Mouse (Mus musculus) heart, embryonic 10.5 days (tissue): Measurements from ENCODE around the gene Neurl4. TPM values are rescaled to one million over a fixed set of nuclear protein-coding genes. Genes with fewer than 3 reads are reported as not detected.

Source experiments
- DNase-seq: peaks from one replicate; pipeline ENCODE4 v3.0.0-alpha.2; 2017; ENCODE audit warnings: low spot score
- H3K27ac ChIP-seq: fragments of 300-500 bp; sonication (generic); 2 replicates; pipeline ENCODE4 v1.5.1; 2016; ENCODE audit warnings: mild to moderate bottlenecking
- H3K27me3 ChIP-seq: fragments of 300-500 bp; sonication (generic); 2 replicates; pipeline ENCODE4 v1.6.1; 2016; ENCODE audit warnings: mild to moderate bottlenecking; ENCODE audit not compliant: poor library complexity, insufficient read depth, severe bottlenecking
- H3K36me3 ChIP-seq: fragments of 300-500 bp; sonication (generic); 2 replicates; pipeline ENCODE4 v1.6.1; 2016; ENCODE audit warnings: mild to moderate bottlenecking, moderate library complexity
- H3K4me1 ChIP-seq: fragments of 300-500 bp; sonication (generic); 2 replicates; pipeline ENCODE4 v1.6.1; 2016; ENCODE audit warnings: mild to moderate bottlenecking
- H3K4me3 ChIP-seq: fragments of 300-500 bp; sonication (generic); 2 replicates; pipeline ENCODE4 v1.5.1; 2016; ENCODE audit warnings: mild to moderate bottlenecking, moderate library complexity
- H3K9me3 ChIP-seq: fragments of 300-500 bp; sonication (generic); 2 replicates; pipeline ENCODE4 v1.6.1; 2016; ENCODE audit warnings: mild to moderate bottlenecking, moderate library complexity
- WGBS: fragments of 180-500 bp; shearing (Covaris S2); methylation state at CpG from one replicate; pipeline ENCODE4 v1.1.7; 2016; 5-methylcytosine and 5-hydroxymethylcytosine counted together
- polyA plus RNA-seq: library from polyadenylated mRNA; unstranded; fragments of >200 nt; fragmentation: Nextera tagmentation; extraction: Ambion mirVana; gene quantifications from 2 replicates; pipeline ENCODE4 v1.2.1, GENCODE M21; 2016

Gene Neurl4
- polyA plus RNA-seq, 1 experiment from 2014 or later: 12.7 TPM

DNA sequence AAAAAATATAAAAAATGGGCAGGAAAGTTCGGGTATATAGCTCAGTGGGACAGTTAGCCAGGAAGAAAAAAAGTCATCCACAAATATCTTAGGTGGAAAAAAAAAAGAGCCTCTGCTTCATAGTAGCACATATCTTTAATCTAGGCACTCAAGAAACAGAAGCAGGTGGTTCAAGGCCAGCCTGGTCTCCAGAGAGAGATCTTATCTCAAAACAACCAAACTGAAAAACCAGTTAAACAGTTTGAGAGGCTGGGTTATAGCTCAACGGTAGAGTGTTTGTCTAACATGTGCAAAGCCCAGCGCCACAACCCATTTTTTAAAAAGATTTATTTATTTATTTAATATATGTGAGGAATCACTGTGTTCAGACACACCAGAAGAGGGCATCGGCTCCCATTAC lies 32.2 kb downstream of the Neurl4 start:
- 71% methylated on average over 4 of the region's 4 CpGs for WGBS
- peaks cover 32% of the 10 kb centered on the region for H3K27me3 ChIP-seq
- H3K9me3 ChIP-seq: no peaks in the 10 kb centered on the region

DNA sequence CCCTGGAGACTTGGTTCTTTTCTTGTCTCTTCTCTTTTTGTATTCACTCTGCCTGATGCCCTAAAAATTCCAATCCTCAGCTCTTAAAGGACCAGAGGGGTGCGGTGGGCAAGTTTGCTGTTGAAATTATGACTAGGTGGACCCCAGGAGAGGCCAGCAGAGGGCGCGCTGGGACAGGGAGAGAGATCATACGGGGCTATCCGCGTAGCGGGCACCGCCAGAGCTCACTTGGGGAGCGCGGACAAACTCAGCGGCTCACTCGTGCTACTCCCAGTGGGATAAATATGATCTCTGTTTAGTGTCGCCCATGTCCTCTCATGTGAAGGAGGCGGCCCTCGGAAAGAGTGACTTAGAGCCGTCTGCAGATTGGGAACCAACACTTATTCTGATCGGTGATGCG lies 33.3 kb downstream of the Neurl4 start:
- Histone ChIP-seq H3K27me3 (peaks cover 43% of the 10 kb centered on the region), H3K4me1 (peaks cover 36% of the 10 kb centered on the region), H3K27ac (0 out of 2 replicates have a peak overlapping the region, but pooled peaks have one; percentile 22), H3K4me3 (peak overlapping the region; percentile 77), H3K36me3 (no peaks in the 10 kb centered on the region), H3K9me3 (no peaks in the 10 kb centered on the region)
- 1% methylated on average over 18 of the region's 18 CpGs for WGBS
- DNase-seq: peak; percentile 95

More for the DNA sequence above, 32.2 kb downstream of the Neurl4 start:
- Histone ChIP-seq H3K36me3 (no peaks in the 10 kb centered on the region), H3K4me1 (peaks cover 36% of the 10 kb centered on the region), H3K4me3 (no peak overlapping the region), H3K27ac (no peak overlapping the region)
- no peak for DNase-seq

DNA sequence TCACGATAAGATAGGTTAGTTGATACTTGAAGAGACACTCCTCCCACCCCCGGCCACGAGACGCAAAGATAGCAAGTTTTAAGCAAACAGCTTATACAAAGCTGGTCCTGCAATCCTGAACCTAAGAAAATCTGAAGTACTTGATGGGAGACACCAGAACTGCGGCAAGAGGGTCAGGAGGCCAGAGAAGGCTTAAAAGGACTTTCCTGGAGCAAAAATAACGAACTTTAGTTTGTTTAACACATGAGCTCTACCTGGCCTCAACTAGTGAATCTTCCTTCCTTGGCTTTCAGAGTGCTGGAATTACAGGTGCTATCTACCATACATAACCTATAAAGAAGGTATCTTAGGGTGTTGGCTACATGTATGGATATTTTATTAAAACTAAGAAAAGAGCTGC lies 33.8 kb downstream of the Neurl4 start:
- no peaks in the 10 kb centered on the region for H3K36me3 ChIP-seq
- peaks cover 48% of the 10 kb centered on the region for H3K27me3 ChIP-seq
- H3K9me3 ChIP-seq: no peaks in the 10 kb centered on the region
- H3K27ac ChIP-seq: no peak overlapping the region
- no peak for DNase-seq
- peaks cover 36% of the 10 kb centered on the region for H3K4me1 ChIP-seq
- peak overlapping the region; percentile 77; the same call in 1 of the 2 replicates for H3K4me3 ChIP-seq
- 20% methylated on average over 6 of the region's 6 CpGs for WGBS

DNA sequence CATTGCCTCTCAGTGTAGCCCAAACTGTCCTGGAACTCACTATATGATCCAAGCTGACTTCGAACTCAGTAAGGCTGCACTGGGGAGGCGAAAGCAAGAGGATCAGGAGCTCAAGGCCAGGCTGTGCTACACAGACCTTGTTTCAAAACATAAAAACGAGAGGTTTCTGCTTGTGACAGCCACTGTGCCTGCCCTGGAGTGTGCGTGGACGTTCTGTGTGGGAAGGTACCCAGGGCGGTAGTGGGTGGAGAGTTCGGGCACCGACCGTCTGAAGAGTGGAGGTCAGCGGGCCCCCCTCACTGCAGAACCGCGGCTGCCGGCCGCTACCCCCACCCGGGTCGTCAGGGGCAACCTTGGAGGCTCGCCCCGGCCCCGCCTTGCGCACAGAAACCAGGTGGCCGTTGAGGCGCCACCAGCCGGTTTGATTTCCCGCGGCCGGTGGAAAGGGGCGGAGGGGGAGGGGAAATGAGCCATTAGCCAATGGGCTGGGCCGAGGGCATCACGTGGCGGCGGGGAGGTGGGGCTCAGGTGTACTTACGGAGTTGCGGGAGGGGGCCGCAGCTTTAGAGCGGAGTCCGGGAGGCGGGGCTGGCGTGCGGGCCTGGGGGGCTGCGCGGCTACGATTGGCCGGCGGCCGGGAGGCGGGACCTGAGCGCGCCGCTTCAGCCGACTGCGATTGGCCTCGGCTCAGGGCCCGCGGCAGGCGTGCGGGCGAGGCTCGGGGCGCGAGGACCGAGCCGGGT lies 34.4 kb downstream of the Neurl4 start, which contains the start of gene Ybx2:
TSS of gene Ybx2 (plus strand) at position 660 of the 743 bp plus-strand sequence.
- H3K9me3 ChIP-seq: no peaks in the 10 kb centered on the region
- H3K27me3 ChIP-seq: peaks cover 55% of the 10 kb centered on the region
- 1% methylated on average over 62 of the region's 62 CpGs for WGBS
- peak within 1 kb of the TSS; percentile 77 for H3K4me3 ChIP-seq
- H3K36me3 ChIP-seq: no peaks in the 10 kb centered on the region
- H3K4me1 ChIP-seq: peaks cover 36% of the 10 kb centered on the region
- DNase-seq: peak; percentile 92
- peak within 1 kb of the TSS; percentile 85 for H3K27ac ChIP-seq

DNA sequence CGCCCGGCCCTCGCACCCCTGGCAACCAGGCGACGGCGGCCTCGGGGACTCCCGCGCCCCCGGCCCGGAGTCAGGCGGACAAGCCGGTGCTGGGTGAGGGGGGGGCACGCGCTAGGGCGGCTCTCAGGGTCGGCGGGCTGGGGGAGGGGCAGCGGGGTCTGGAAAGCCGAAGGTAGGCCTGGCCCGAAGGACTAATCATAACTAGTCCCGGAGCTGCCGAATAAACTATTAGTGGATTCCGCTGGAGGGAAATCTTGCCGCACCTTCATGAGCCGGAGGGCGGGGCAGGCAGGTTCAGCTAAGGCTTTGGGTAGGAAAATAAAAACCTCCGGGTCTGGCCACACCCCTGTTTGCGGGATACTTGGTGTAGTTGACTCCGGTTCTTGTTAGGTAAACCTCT lies 35.3 kb downstream of the Neurl4 start:
- Histone ChIP-seq H3K4me1 (peaks cover 36% of the 10 kb centered on the region), H3K36me3 (no peaks in the 10 kb centered on the region), H3K27me3 (peaks cover 59% of the 10 kb centered on the region), H3K9me3 (no peaks in the 10 kb centered on the region), H3K4me3 (peak overlapping the region; percentile 77), H3K27ac (peak overlapping the region; percentile 85)
- 3% methylated on average over 30 of the region's 30 CpGs for WGBS
- no peak for DNase-seq

DNA sequence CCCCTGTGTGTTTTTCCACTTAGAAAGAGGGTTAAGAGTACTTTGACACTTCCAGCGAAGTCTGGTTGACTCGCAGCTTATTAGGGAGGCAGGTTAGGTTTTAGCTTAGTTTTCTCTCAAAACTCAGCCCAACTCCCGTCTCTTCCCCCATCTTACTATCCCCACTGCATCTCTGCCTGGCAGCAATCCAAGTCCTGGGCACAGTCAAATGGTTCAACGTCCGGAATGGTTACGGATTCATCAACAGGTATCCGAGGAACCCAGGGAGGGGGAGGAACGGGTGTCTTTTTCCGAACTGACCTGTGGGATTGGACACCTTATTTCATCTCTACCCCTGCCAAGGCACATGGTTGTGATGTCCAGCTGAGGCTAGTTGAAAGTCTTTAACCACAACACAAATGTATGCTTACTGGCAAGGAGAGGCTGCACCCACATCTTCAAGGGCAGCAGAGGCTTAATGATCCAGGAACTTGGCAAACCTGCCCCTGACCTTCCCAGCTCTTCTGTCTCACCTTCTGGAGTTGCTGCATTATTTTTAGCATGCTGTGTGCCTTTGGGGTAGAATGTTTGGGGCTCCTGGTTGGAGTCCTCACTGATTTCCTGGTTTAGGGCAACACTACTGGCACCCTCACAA lies 36.0 kb downstream of the Neurl4 start:
- peaks cover 59% of the 10 kb centered on the region for H3K27me3 ChIP-seq
- H3K4me3 ChIP-seq: peak overlapping the region; percentile 77
- peak overlapping the region; percentile 85; the same call in 1 of the 2 replicates for H3K27ac ChIP-seq
- DNase-seq: no peak
- H3K9me3 ChIP-seq: no peaks in the 10 kb centered on the region
- peaks cover 36% of the 10 kb centered on the region for H3K4me1 ChIP-seq
- H3K36me3 ChIP-seq: no peaks in the 10 kb centered on the region
- 46% methylated on average over 9 of the region's 9 CpGs for WGBS

DNA sequence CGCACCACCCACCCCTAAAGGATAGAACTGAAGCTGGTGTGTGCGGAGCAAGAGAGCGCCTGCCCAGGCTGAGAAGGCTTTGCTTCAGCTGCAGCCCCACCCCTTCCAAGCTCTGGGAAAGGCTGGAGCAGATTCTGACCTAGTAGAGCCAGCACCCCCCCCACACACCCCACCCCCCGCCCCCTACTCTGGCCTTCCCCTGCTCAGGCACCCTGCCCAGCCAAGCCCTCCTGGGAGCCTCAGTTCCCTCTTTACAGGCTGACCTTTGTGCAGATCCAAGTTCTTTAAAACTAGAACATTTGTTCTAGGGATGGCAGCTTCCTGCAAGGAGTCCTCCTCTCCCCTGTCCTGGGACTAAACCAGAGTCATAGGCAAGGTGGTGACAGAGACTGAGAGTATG lies 36.5 kb downstream of the Neurl4 start:
- Histone ChIP-seq H3K36me3 (peaks cover under 1% of the 10 kb centered on the region; the same call in 1 of the 2 replicates), H3K27ac (peak overlapping the region; percentile 52; the same call in 1 of the 2 replicates), H3K4me1 (peaks cover 36% of the 10 kb centered on the region), H3K4me3 (no peak overlapping the region), H3K27me3 (peaks cover 59% of the 10 kb centered on the region), H3K9me3 (no peaks in the 10 kb centered on the region)
- no peak for DNase-seq
- 36% methylated on average over 4 of the region's 4 CpGs for WGBS

DNA sequence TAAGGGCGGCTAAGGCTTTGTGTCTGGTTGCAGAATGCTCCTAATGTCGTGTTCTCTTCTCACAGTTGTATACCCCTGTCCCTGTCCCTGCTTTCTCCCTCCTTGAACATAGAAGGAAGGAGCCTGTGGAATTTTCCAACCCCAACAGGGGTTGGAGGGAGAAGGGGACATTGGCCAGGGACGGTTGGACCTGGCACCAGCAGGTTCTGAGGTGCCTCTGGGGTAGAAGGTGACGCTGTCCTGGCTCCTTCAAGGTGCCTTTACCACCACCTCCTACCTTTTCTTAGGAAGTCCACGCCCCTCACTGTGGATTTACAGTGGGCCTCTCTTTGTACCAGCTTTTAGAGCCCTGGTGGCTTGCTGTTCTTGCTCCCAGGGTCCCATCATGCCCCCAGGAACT lies 37.0 kb downstream of the Neurl4 start:
- Histone ChIP-seq H3K9me3 (no peaks in the 10 kb centered on the region), H3K27ac (peak overlapping the region; percentile 52; the same call in 1 of the 2 replicates), H3K36me3 (peaks cover 5% of the 10 kb centered on the region), H3K4me3 (no peak overlapping the region), H3K27me3 (peaks cover 62% of the 10 kb centered on the region), H3K4me1 (peaks cover 36% of the 10 kb centered on the region)
- DNase-seq: no peak
- 59% methylated on average over 5 of the region's 5 CpGs for WGBS

DNA sequence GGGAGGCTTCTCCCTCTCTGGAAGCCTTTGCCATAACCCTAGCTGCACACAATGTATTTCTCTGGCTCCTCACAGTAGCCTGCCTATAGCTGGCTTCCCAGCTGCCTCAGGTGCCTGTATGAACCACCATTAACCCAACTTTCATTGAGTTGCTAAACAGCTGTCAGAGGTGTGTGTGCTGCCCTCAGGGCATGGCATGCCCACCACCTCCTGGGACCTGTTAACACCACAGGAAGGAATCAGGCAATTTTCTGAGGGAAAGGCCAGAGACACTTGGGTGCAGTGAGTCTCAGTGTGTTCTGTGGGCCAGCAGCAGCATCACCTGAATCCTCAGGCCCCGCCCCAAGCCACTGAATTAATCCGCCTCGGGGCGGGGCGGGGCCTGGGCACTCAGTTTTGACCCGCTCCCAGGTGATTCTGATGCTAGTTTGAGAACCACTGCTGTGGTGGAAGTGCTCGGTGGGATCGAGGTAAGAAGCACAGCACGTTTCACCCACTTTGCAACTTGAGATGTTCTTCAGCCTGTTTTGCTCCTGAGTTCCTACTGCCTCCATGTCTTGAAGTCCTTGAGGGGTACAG lies 37.6 kb downstream of the Neurl4 start:
- Histone ChIP-seq H3K9me3 (no peaks in the 10 kb centered on the region), H3K4me3 (no peak overlapping the region), H3K27me3 (peaks cover 68% of the 10 kb centered on the region), H3K27ac (no peak overlapping the region), H3K4me1 (peaks cover 36% of the 10 kb centered on the region), H3K36me3 (peaks cover 11% of the 10 kb centered on the region)
- no peak for DNase-seq
- WGBS: 28% methylated on average over 9 of the region's 9 CpGs

DNA sequence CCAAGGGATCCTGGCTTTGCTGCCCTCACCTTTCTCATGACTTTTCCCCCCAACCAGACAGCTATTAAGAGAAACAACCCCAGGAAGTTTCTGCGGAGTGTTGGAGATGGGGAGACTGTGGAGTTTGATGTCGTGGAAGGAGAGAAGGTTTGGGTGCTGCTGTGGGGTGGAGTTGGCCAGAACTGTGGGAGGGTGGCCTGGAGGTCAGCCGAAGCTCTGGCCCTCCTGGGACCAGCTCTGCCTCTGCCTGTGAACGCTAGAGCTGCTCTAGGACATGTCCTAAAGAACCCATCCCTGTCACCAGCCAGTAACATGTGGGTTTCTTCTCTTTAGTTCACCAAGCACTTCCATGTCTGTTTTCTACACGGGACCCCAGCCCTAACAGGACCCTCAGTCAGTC lies 38.3 kb downstream of the Neurl4 start:
- peaks cover 18% of the 10 kb centered on the region for H3K36me3 ChIP-seq
- H3K4me3 ChIP-seq: no peak overlapping the region
- peaks cover 73% of the 10 kb centered on the region for H3K27me3 ChIP-seq
- 57% methylated on average over 5 of the region's 5 CpGs for WGBS
- DNase-seq: no peak
- H3K4me1 ChIP-seq: peaks cover 31% of the 10 kb centered on the region
- H3K9me3 ChIP-seq: no peaks in the 10 kb centered on the region
- no peak overlapping the region for H3K27ac ChIP-seq

DNA sequence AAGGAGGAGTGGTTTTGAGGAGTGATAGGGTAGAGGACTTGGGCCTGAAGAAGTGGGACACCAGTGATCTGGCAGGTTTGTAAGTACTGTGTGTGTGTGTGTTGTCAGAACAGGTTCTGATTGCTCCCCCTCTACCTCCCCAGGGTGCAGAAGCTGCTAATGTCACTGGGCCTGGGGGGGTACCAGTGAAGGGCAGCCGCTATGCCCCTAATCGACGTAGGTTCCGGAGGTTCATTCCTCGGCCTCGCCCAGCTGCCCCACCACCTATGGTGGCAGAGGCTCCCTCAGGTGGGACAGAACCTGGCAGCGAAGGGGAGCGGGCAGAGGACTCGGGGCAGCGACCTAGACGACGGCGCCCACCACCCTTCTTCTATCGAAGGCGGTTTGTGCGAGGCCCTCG lies 38.9 kb downstream of the Neurl4 start:
- WGBS: 91% methylated on average over 17 of the region's 17 CpGs
- H3K4me3 ChIP-seq: no peak overlapping the region
- H3K9me3 ChIP-seq: no peaks in the 10 kb centered on the region
- H3K27me3 ChIP-seq: peaks cover 77% of the 10 kb centered on the region
- H3K27ac ChIP-seq: peak overlapping the region; percentile 48; the same call in 1 of the 2 replicates
- H3K4me1 ChIP-seq: peaks cover 29% of the 10 kb centered on the region
- no peak for DNase-seq
- H3K36me3 ChIP-seq: peaks cover 24% of the 10 kb centered on the region

DNA sequence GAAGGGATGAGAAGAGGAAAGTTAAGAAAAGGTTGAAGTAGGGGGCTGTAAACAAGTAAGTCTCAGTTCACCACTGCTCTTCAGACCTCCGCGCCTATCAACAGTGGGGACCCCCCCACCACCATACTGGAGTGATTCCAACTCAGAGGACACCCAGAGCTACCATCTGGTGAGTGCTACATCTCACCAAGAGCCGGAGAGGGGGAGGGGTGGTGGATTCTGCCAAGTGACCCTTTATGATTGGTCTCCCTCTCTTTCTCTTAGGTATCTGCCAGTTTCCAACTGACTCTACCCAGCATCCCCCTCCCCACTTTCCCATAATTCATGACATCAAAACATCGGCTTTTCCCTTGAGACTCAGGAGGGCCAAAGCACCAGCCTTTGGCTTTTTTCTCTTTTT lies 40.1 kb downstream of the Neurl4 start:
- H3K36me3 ChIP-seq: peaks cover 36% of the 10 kb centered on the region
- no peak overlapping the region for H3K4me3 ChIP-seq
- H3K27me3 ChIP-seq: peaks cover 78% of the 10 kb centered on the region
- H3K27ac ChIP-seq: no peak overlapping the region
- H3K4me1 ChIP-seq: peaks cover 27% of the 10 kb centered on the region
- no peak for DNase-seq
- H3K9me3 ChIP-seq: no peaks in the 10 kb centered on the region
- 81% methylated on average over 4 of the region's 4 CpGs for WGBS

DNA sequence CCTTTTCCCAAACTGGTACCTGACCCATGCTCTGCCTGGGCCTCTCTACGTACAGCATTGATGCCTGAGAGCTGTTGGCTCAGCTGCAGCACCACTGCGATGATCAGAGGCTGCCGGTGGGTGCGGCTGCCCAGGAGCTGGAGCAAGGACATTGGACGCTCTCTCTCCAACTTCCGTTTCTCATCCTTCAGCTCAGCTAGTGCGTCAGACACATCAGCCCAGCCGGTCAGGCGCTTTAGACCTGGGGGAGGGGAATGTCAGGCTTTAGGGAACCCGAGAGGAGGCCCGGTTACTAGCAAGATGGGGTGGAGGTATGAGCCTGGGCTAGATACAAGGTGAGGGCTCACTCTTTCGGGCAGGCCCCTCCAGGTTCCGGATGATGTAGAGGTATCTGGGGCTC lies 44.3 kb downstream of the Neurl4 start:
- Histone ChIP-seq H3K9me3 (no peaks in the 10 kb centered on the region), H3K36me3 (peaks cover 41% of the 10 kb centered on the region), H3K27me3 (peaks cover 43% of the 10 kb centered on the region), H3K4me3 (peak overlapping the region; percentile 70; the same call in 1 of the 2 replicates), H3K4me1 (peaks cover 34% of the 10 kb centered on the region), H3K27ac (peak overlapping the region; percentile 39; the same call in 1 of the 2 replicates)
- no peak for DNase-seq
- WGBS: 67% methylated on average over 13 of the region's 13 CpGs
